Mouse (Mus musculus) kidney, adult 18-20 months (tissue): Measurements from ENCODE around the gene Mcl1.
"Not testable (repeated sequence)": the region's sequence is repeated elsewhere in the genome, so short reads cannot be mapped to it uniquely, and the experiment has no call there.

ENCODE experiments used
- DNase-seq: peaks from one replicate; pipeline ENCODE4 v3.0.0; 2021

The Mcl1 gene

GRCm38 (mm10) chr3:95687524-95688421 lies 29.2 kb downstream of the Mcl1 start, which contains the start of gene Adamtsl4:
Gene Adamtsl4 (minus strand): TSS chr3:95687917.
- peak; percentile 81 for DNase-seq

GRCm38 (mm10) chr3:95689171-95689915 lies 30.8 kb downstream of the Mcl1 start:
- no peak for DNase-seq

- no peak for DNase-seq
Measured at GRCm38 (mm10) chr3:95689940-95690339, 31.4 kb downstream of the Mcl1 start.

- DNase-seq = not testable (repeated sequence)
Measured at GRCm38 (mm10) chr3:95690552-95690951, 32.0 kb downstream of the Mcl1 start.

- no peak for DNase-seq
Measured at GRCm38 (mm10) chr3:95692677-95693076, 34.1 kb downstream of the Mcl1 start.

GRCm38 (mm10) chr3:95693821-95694807 lies 35.5 kb downstream of the Mcl1 start:
- DNase-seq = peak; percentile 30

GRCm38 (mm10) chr3:95694808-95695703 lies 36.5 kb downstream of the Mcl1 start:
- no peak for DNase-seq

GRCm38 (mm10) chr3:95695796-95696195 lies 37.2 kb downstream of the Mcl1 start:
- DNase-seq = no peak

- DNase-seq = no peak
Measured at GRCm38 (mm10) chr3:95696360-95696759, 37.8 kb downstream of the Mcl1 start.

- DNase-seq = no peak
Measured at GRCm38 (mm10) chr3:95698286-95698685, 39.7 kb downstream of the Mcl1 start.

GRCm38 (mm10) chr3:95700233-95700681 lies 41.7 kb downstream of the Mcl1 start:
- DNase-seq = no peak

GRCm38 (mm10) chr3:95701085-95701484 lies 42.5 kb downstream of the Mcl1 start:
- no peak for DNase-seq

GRCm38 (mm10) chr3:95701877-95702540 lies 43.4 kb downstream of the Mcl1 start:
- DNase-seq = peak; percentile 77

GRCm38 (mm10) chr3:95703276-95703675 lies 44.7 kb downstream of the Mcl1 start:
- DNase-seq = no peak

GRCm38 (mm10) chr3:95704612-95705011 lies 46.0 kb downstream of the Mcl1 start:
- no peak for DNase-seq

- DNase-seq = no peak
Measured at GRCm38 (mm10) chr3:95706273-95706672, 47.7 kb downstream of the Mcl1 start.

GRCm38 (mm10) chr3:95707497-95707896 lies 48.9 kb downstream of the Mcl1 start:
- DNase-seq = no peak

GRCm38 (mm10) chr3:95709044-95709443 lies 50.5 kb downstream of the Mcl1 start:
- no peak for DNase-seq

- DNase-seq = no peak
Measured at GRCm38 (mm10) chr3:95709967-95710366, 51.4 kb downstream of the Mcl1 start.
